Mouse (Mus musculus) kidney, postnatal 14 days (tissue): ENCODE data around the gene Gm28230.

ENCODE experiments used
- DNase-seq: peaks from one replicate; pipeline ENCODE4 v3.0.0; 2022; ENCODE audit warnings: mixed read lengths

Gm28230 gene

GRCm38 (mm10) chr2:74691022-74691951, 35.2 kb upstream of the Gm28230 start, which contains the start of gene Hoxd10:
TSS of gene Hoxd10 (plus strand) at chr2:74691924.
- peak; percentile 94 for DNase-seq

GRCm38 (mm10) chr2:74691995-74692807, 34.3 kb upstream of the Gm28230 start:
- DNase-seq: peak; percentile 37

GRCm38 (mm10) chr2:74692808-74693431, 33.6 kb upstream of the Gm28230 start:
- DNase-seq: no peak

- DNase-seq: no peak
Measured at GRCm38 (mm10) chr2:74693432-74693827, 33.1 kb upstream of the Gm28230 start.

- DNase-seq: peak; percentile 81
Measured at GRCm38 (mm10) chr2:74694066-74694465, 32.5 kb upstream of the Gm28230 start.

- no peak for DNase-seq
Measured at GRCm38 (mm10) chr2:74695383-74695782, 31.1 kb upstream of the Gm28230 start.

GRCm38 (mm10) chr2:74695813-74696430, 30.6 kb upstream of the Gm28230 start:
- DNase-seq: no peak

- DNase-seq: peak; percentile 69
Measured at GRCm38 (mm10) chr2:74696442-74697335, 29.8 kb upstream of the Gm28230 start.

- DNase-seq: peak; percentile 89
Measured at GRCm38 (mm10) chr2:74697567-74698121, 28.9 kb upstream of the Gm28230 start, which contains the start of gene Hoxd9. TSS of gene Hoxd9 (plus strand) at chr2:74697727.

GRCm38 (mm10) chr2:74698201-74699052, 28.1 kb upstream of the Gm28230 start:
- DNase-seq: peak; percentile 67

- peak; percentile 48 for DNase-seq
Measured at GRCm38 (mm10) chr2:74699053-74699430, 27.5 kb upstream of the Gm28230 start.

- peak; percentile 43 for DNase-seq
Measured at GRCm38 (mm10) chr2:74699664-74700545, 26.6 kb upstream of the Gm28230 start.

GRCm38 (mm10) chr2:74700546-74701112, 25.9 kb upstream of the Gm28230 start:
- DNase-seq: peak; percentile 76

- DNase-seq: peak; percentile 91
Measured at GRCm38 (mm10) chr2:74701949-74702819, 24.3 kb upstream of the Gm28230 start.

GRCm38 (mm10) chr2:74702820-74703219, 23.7 kb upstream of the Gm28230 start:
- no peak for DNase-seq

GRCm38 (mm10) chr2:74703317-74703716, 23.2 kb upstream of the Gm28230 start:
- DNase-seq: peak; percentile 11

GRCm38 (mm10) chr2:74703720-74704392, 22.7 kb upstream of the Gm28230 start:
- DNase-seq: peak; percentile 84
